Mouse (Mus musculus): ENCODE results near the gene Gm12248. TPM values are rescaled to one million over a fixed set of nuclear protein-coding genes. Genes with fewer than 3 reads are reported as not detected.

Gm12248 gene
- polyA plus RNA-seq (2015; fragmentation: Nextera tagmentation; extraction: Ambion mirVana) = not detected in 2 replicates

GRCm38 (mm10) chr11:58093021-58093528 is at the start of gene Gm12248:
Gene Gm12248, minus strand, starts transcription at chr11:58093134.
- ATAC-seq (ENCODE audit: extremely low read depth, insufficient number of reproducible peaks, low FRiP score, low TSS enrichment) = no peak
- H3K27ac ChIP-seq (replicated peaks) = no peak within 1 kb of the TSS
- H3K36me3 ChIP-seq = no peaks in the 10 kb centered on the region
- peak within 1 kb of the TSS; percentile 63 for H3K4me2 ChIP-seq
- H3K27me3 ChIP-seq (replicated peaks) = peaks cover 22% of the 10 kb centered on the region; the same call in 1 of the 2 replicates
- peak within 1 kb of the TSS; percentile 32 for H3K4me3 ChIP-seq
- peak within 1 kb of the TSS; percentile 70 for H3K9ac ChIP-seq
- 15% methylated on average over 12 of the region's 12 CpGs for WGBS
- no peaks in the 10 kb centered on the region for H3K9me3 ChIP-seq
- peaks cover 14% of the 10 kb centered on the region for H3K4me1 ChIP-seq

- H3K9ac ChIP-seq = no peak overlapping the region
- H3K4me2 ChIP-seq = no peak overlapping the region
- no peaks in the 10 kb centered on the region for H3K9me3 ChIP-seq
- H3K4me3 ChIP-seq = no peak overlapping the region
- 68% methylated on average over 3 of the region's 3 CpGs for WGBS
- no peak for ATAC-seq (ENCODE audit: extremely low read depth, insufficient number of reproducible peaks, low FRiP score, low TSS enrichment)
- no peak overlapping the region for H3K27ac ChIP-seq (replicated peaks)
- no peaks in the 10 kb centered on the region for H3K4me1 ChIP-seq
- H3K36me3 ChIP-seq = peaks cover 96% of the 10 kb centered on the region
- no peaks in the 10 kb centered on the region for H3K27me3 ChIP-seq (replicated peaks)
These were observed 46.5 kb upstream of the Gm12248 start for GRCm38 (mm10) chr11:58139466-58139865.

- no peak for ATAC-seq (ENCODE audit: extremely low read depth, insufficient number of reproducible peaks, low FRiP score, low TSS enrichment)
- H3K36me3 ChIP-seq = peaks cover 96% of the 10 kb centered on the region
- no peak overlapping the region for H3K27ac ChIP-seq (replicated peaks)
- H3K4me1 ChIP-seq = no peaks in the 10 kb centered on the region
- H3K4me3 ChIP-seq = no peak overlapping the region
- H3K9me3 ChIP-seq = no peaks in the 10 kb centered on the region
- WGBS = 84% methylated on average over 11 of the region's 11 CpGs
- no peak overlapping the region for H3K4me2 ChIP-seq
- H3K27me3 ChIP-seq (replicated peaks) = no peaks in the 10 kb centered on the region
- no peak overlapping the region for H3K9ac ChIP-seq
These were observed 45.9 kb upstream of the Gm12248 start for GRCm38 (mm10) chr11:58138821-58139220.

GRCm38 (mm10) chr11:58136677-58137076 is 43.7 kb upstream of the Gm12248 start:
- H3K4me2 ChIP-seq = no peak overlapping the region
- no peaks in the 10 kb centered on the region for H3K4me1 ChIP-seq
- H3K9ac ChIP-seq = no peak overlapping the region
- H3K27ac ChIP-seq (replicated peaks) = no peak overlapping the region
- no peaks in the 10 kb centered on the region for H3K27me3 ChIP-seq (replicated peaks)
- H3K36me3 ChIP-seq = peaks cover 100% of the 10 kb centered on the region
- H3K4me3 ChIP-seq = no peak overlapping the region
- 83% methylated on average over 6 of the region's 6 CpGs for WGBS
- no peaks in the 10 kb centered on the region for H3K9me3 ChIP-seq
- ATAC-seq (ENCODE audit: extremely low read depth, insufficient number of reproducible peaks, low FRiP score, low TSS enrichment) = no peak

GRCm38 (mm10) chr11:58135296-58135695 is 42.4 kb upstream of the Gm12248 start:
- Histone ChIP-seq H3K4me3 (no peak overlapping the region), H3K27ac (replicated peaks) (no peak overlapping the region), H3K4me1 (no peaks in the 10 kb centered on the region), H3K9ac (no peak overlapping the region), H3K27me3 (replicated peaks) (no peaks in the 10 kb centered on the region), H3K4me2 (no peak overlapping the region), H3K9me3 (no peaks in the 10 kb centered on the region), H3K36me3 (peaks cover 100% of the 10 kb centered on the region)
- ATAC-seq (ENCODE audit: extremely low read depth, insufficient number of reproducible peaks, low FRiP score, low TSS enrichment) = no peak

GRCm38 (mm10) chr11:58134869-58135268 is 41.9 kb upstream of the Gm12248 start:
- Histone ChIP-seq H3K36me3 (peaks cover 100% of the 10 kb centered on the region), H3K9ac (no peak overlapping the region), H3K4me3 (no peak overlapping the region), H3K27me3 (replicated peaks) (no peaks in the 10 kb centered on the region), H3K9me3 (no peaks in the 10 kb centered on the region), H3K4me2 (no peak overlapping the region), H3K27ac (replicated peaks) (no peak overlapping the region), H3K4me1 (no peaks in the 10 kb centered on the region)
- ATAC-seq (ENCODE audit: extremely low read depth, insufficient number of reproducible peaks, low FRiP score, low TSS enrichment) = no peak

GRCm38 (mm10) chr11:58132026-58132425 is 39.1 kb upstream of the Gm12248 start:
- no peak for ATAC-seq (ENCODE audit: extremely low read depth, insufficient number of reproducible peaks, low FRiP score, low TSS enrichment)
- Histone ChIP-seq H3K4me1 (peaks cover 4% of the 10 kb centered on the region; the same call in 1 of the 2 replicates), H3K27ac (replicated peaks) (no peak overlapping the region), H3K36me3 (peaks cover 100% of the 10 kb centered on the region), H3K27me3 (replicated peaks) (no peaks in the 10 kb centered on the region), H3K9me3 (no peaks in the 10 kb centered on the region), H3K4me2 (no peak overlapping the region), H3K4me3 (no peak overlapping the region), H3K9ac (no peak overlapping the region)
- WGBS = 86% methylated on average over 3 of the region's 3 CpGs

- ATAC-seq (ENCODE audit: extremely low read depth, insufficient number of reproducible peaks, low FRiP score, low TSS enrichment) = no peak
- Histone ChIP-seq H3K27ac (replicated peaks) (no peak overlapping the region), H3K4me1 (peaks cover 30% of the 10 kb centered on the region), H3K36me3 (peaks cover 98% of the 10 kb centered on the region), H3K4me3 (no peak overlapping the region), H3K4me2 (no peak overlapping the region), H3K9me3 (no peaks in the 10 kb centered on the region), H3K9ac (no peak overlapping the region), H3K27me3 (replicated peaks) (no peaks in the 10 kb centered on the region)
- WGBS = 78% methylated on average over 6 of the region's 6 CpGs
These were observed 36.4 kb upstream of the Gm12248 start for GRCm38 (mm10) chr11:58129302-58129843.

- H3K4me2 ChIP-seq = no peak overlapping the region
- 53% methylated on average over 2 of the region's 2 CpGs for WGBS
- H3K9me3 ChIP-seq = no peaks in the 10 kb centered on the region
- H3K36me3 ChIP-seq = peaks cover 98% of the 10 kb centered on the region
- no peak overlapping the region for H3K9ac ChIP-seq
- H3K4me1 ChIP-seq = peaks cover 38% of the 10 kb centered on the region
- no peaks in the 10 kb centered on the region for H3K27me3 ChIP-seq (replicated peaks)
- H3K4me3 ChIP-seq = no peak overlapping the region
- ATAC-seq (ENCODE audit: extremely low read depth, insufficient number of reproducible peaks, low FRiP score, low TSS enrichment) = no peak
- no peak overlapping the region for H3K27ac ChIP-seq (replicated peaks)
These were observed 34.6 kb upstream of the Gm12248 start for GRCm38 (mm10) chr11:58127544-58127943.

- H3K9me3 ChIP-seq = no peaks in the 10 kb centered on the region
- peaks cover 97% of the 10 kb centered on the region for H3K36me3 ChIP-seq
- H3K27me3 ChIP-seq (replicated peaks) = no peaks in the 10 kb centered on the region
- peak overlapping the region; percentile 86 for H3K27ac ChIP-seq (replicated peaks)
- no peak overlapping the region for H3K4me2 ChIP-seq
- peak overlapping the region; percentile 56; the same call in 1 of the 2 replicates for H3K9ac ChIP-seq
- H3K4me1 ChIP-seq = peaks cover 38% of the 10 kb centered on the region
- 0 out of 2 replicates have a peak, but pooled peaks have one; percentile 14 for ATAC-seq (ENCODE audit: extremely low read depth, insufficient number of reproducible peaks, low FRiP score, low TSS enrichment)
- 44% methylated on average over 7 of the region's 7 CpGs for WGBS
- H3K4me3 ChIP-seq = no peak overlapping the region
These were observed 33.6 kb upstream of the Gm12248 start for GRCm38 (mm10) chr11:58126397-58127160.

GRCm38 (mm10) chr11:58125021-58125420 is 32.1 kb upstream of the Gm12248 start:
- peak overlapping the region; percentile 86 for H3K27ac ChIP-seq (replicated peaks)
- no peaks in the 10 kb centered on the region for H3K9me3 ChIP-seq
- peak; percentile 48; the same call in 1 of the 2 replicates for ATAC-seq (ENCODE audit: extremely low read depth, insufficient number of reproducible peaks, low FRiP score, low TSS enrichment)
- H3K9ac ChIP-seq = peak overlapping the region; percentile 61
- no peak overlapping the region for H3K4me3 ChIP-seq
- WGBS = 48% methylated on average over 11 of the region's 11 CpGs
- peaks cover 47% of the 10 kb centered on the region for H3K4me1 ChIP-seq
- H3K4me2 ChIP-seq = no peak overlapping the region
- no peaks in the 10 kb centered on the region for H3K27me3 ChIP-seq (replicated peaks)
- peaks cover 97% of the 10 kb centered on the region for H3K36me3 ChIP-seq

All from heart, embryonic 13.5 days (tissue).